Comparison of ENCODE assay signal across 20 mouse cellular contexts in the genomic region with DNA sequence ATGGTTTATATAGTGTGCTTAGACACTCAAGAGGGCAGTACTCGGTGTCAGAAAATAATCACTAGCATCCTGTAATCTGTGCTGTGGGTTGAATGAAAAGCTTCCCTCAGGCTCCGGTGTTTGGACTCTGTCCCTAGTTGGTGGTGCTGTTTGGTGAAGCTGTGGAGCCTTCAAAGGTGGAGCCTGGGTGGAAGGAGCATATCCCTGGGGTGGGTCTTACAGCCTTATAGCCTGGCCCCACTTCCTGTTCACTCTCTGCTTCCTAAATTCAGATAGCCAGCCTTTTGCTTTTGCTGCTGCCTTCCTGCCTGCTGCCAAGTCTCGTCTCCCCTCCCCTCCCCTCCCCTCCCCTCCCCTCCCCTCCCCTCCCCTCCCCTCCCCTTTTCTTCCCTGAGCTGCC. TPM values are rescaled to one million over a fixed set of nuclear protein-coding genes. Genes with fewer than 3 reads are reported as not detected.
A peak's percentile ranks its signal among the peaks of the same experiment; 100 is the strongest.
DNase-seq lines count a peak whose midpoint lies in the region; ATAC-seq and TF ChIP-seq lines count a peak whose summit lies in the region.
"Had no signal": no experiment of that assay in that cellular context is flagged by ENCODE, and none has a peak within 500 bp of the region (broad histone marks: within the 10 kb centered on the region; RNA-seq: fewer than 3 reads in every experiment).

No protein-coding gene starts in this region.

- H3K4me1 ChIP-seq in lung, embryonic 14.5 days (ENCODE audit: insufficient read depth): no peaks in the 10 kb centered on the region
- no peaks in the 10 kb centered on the region for H3K4me1 ChIP-seq in midbrain, embryonic 11.5 days (ENCODE audit: control insufficient read depth, insufficient read depth, low read length)
- H3K4me1 ChIP-seq in midbrain, embryonic 10.5 days: no peaks in the 10 kb centered on the region
- H3K4me1 ChIP-seq: embryonic facial prominence, embryonic 12.5 days; embryonic facial prominence, embryonic 15.5 days; hindbrain, embryonic 12.5 days; hindbrain, embryonic 15.5 days had no signal

- H3K9ac ChIP-seq in lung, embryonic 14.5 days: no peak overlapping the region
- H3K9ac ChIP-seq in midbrain, embryonic 11.5 days (ENCODE audit: low read length): no peak overlapping the region
- H3K9ac ChIP-seq: embryonic facial prominence, embryonic 12.5 days; embryonic facial prominence, embryonic 15.5 days; forebrain, postnatal 0 days; hindbrain, embryonic 12.5 days; hindbrain, embryonic 15.5 days had no signal

- peak; percentile 35; the same call in 1 of the 2 replicates for ATAC-seq in lung, embryonic 14.5 days (ENCODE audit: insufficient read depth)
- ATAC-seq in midbrain, embryonic 11.5 days (ENCODE audit: low FRiP score): no peak
- 0 out of 2 replicates have a peak, but pooled peaks have one; percentile 30 for ATAC-seq in megakaryocyte progenitor cell, adult 5-6 weeks (replicated peaks; ENCODE audit: poor library complexity)
- ATAC-seq: CD4-positive, CD25-positive, alpha-beta regulatory T cell, adult 4 months; forebrain, embryonic 14.5 days; forebrain, postnatal 0 days had no signal

- DNase-seq in lung, embryonic 14.5 days: peak; percentile 33
- DNase-seq in lung, postnatal 25 days (ENCODE audit: low spot score): no peak
- DNase-seq in midbrain, embryonic 11.5 days (ENCODE audit: low spot score, missing footprints): peak; percentile 41
- no peak for DNase-seq in midbrain, embryonic 10.5 days (ENCODE audit: low spot score)
- DNase-seq in frontal cortex, postnatal 14 days (ENCODE audit: low spot score in 2 of 2): no peak
- DNase-seq: adrenal gland, adult 2 months; adrenal gland, postnatal 14 days; cerebellum, adult 11 months; cerebellum, adult 9-11 months; cerebellum, postnatal 25 days; forebrain, postnatal 0 days; gastrocnemius, postnatal 25 days had no signal

- H3K36me3 ChIP-seq in lung, embryonic 14.5 days (ENCODE audit: insufficient read depth): no peaks in the 10 kb centered on the region
- no peaks in the 10 kb centered on the region for H3K36me3 ChIP-seq in midbrain, embryonic 11.5 days (ENCODE audit: control insufficient read depth, insufficient read depth, low read length)
- H3K36me3 ChIP-seq in midbrain, embryonic 10.5 days: no peaks in the 10 kb centered on the region
- H3K36me3 ChIP-seq: embryonic facial prominence, embryonic 12.5 days; embryonic facial prominence, embryonic 15.5 days; hindbrain, embryonic 12.5 days; hindbrain, embryonic 15.5 days had no signal

- 25% methylated on average over 3 of the region's 3 CpGs for WGBS in lung, embryonic 14.5 days
- 73% methylated on average over 3 of the region's 3 CpGs for WGBS in midbrain, embryonic 11.5 days
- WGBS in midbrain, embryonic 10.5 days: 54% methylated on average over 3 of the region's 3 CpGs

- TF ChIP-seq CTCF in lung, embryonic 14.5 days (IDR thresholded peaks at IDR 0.05; ENCODE audit: low read depth): no peak

- H3K27ac ChIP-seq in lung, embryonic 14.5 days (ENCODE audit: low read depth): peak overlapping the region; percentile 38; the same call in 1 of the 2 replicates
- no peak overlapping the region for H3K27ac ChIP-seq in midbrain, embryonic 11.5 days (ENCODE audit: low read depth, low read length)
- H3K27ac ChIP-seq in midbrain, embryonic 10.5 days (replicated peaks): no peak overlapping the region
- H3K27ac ChIP-seq: embryonic facial prominence, embryonic 12.5 days; embryonic facial prominence, embryonic 15.5 days; hindbrain, embryonic 12.5 days; hindbrain, embryonic 15.5 days had no signal

- no peaks in the 10 kb centered on the region for H3K9me3 ChIP-seq in lung, embryonic 14.5 days (ENCODE audit: low read depth, low read length)
- no peaks in the 10 kb centered on the region for H3K9me3 ChIP-seq in midbrain, embryonic 11.5 days (ENCODE audit: control insufficient read depth, low read length)
- H3K9me3 ChIP-seq in midbrain, embryonic 10.5 days (replicated peaks): no peaks in the 10 kb centered on the region
- H3K9me3 ChIP-seq: embryonic facial prominence, embryonic 12.5 days; embryonic facial prominence, embryonic 15.5 days; hindbrain, embryonic 12.5 days; hindbrain, embryonic 15.5 days had no signal

- no peak overlapping the region for H3K4me2 ChIP-seq in lung, embryonic 14.5 days
- no peak overlapping the region for H3K4me2 ChIP-seq in midbrain, embryonic 11.5 days
- H3K4me2 ChIP-seq: embryonic facial prominence, embryonic 12.5 days; embryonic facial prominence, embryonic 15.5 days; hindbrain, embryonic 12.5 days; hindbrain, embryonic 15.5 days had no signal

- H3K27me3 ChIP-seq in lung, embryonic 14.5 days (ENCODE audit: insufficient read depth, low read length): no peaks in the 10 kb centered on the region
- no peaks in the 10 kb centered on the region for H3K27me3 ChIP-seq in midbrain, embryonic 11.5 days (ENCODE audit: control insufficient read depth, insufficient read depth, low read length)
- H3K27me3 ChIP-seq in midbrain, embryonic 10.5 days (ENCODE audit: low read depth, poor library complexity, severe bottlenecking): no peaks in the 10 kb centered on the region
- H3K27me3 ChIP-seq: embryonic facial prominence, embryonic 12.5 days; embryonic facial prominence, embryonic 15.5 days; hindbrain, embryonic 12.5 days; hindbrain, embryonic 15.5 days had no signal

- H3K4me3 ChIP-seq in lung, embryonic 14.5 days (ENCODE audit: low read depth, low read length): no peak overlapping the region
- no peak overlapping the region for H3K4me3 ChIP-seq in midbrain, embryonic 11.5 days (ENCODE audit: low read depth, low read length)
- no peak overlapping the region for H3K4me3 ChIP-seq in midbrain, embryonic 10.5 days
- H3K4me3 ChIP-seq: embryonic facial prominence, embryonic 12.5 days; embryonic facial prominence, embryonic 15.5 days; hindbrain, embryonic 12.5 days; hindbrain, embryonic 15.5 days had no signal

RNA-seq across cellular contexts. Expression of a gene that starts 18.1 kb away (rescaled TPM):
- polyA plus RNA-seq in lung, embryonic 14.5 days (2014; fragmentation: Nextera tagmentation; extraction: Ambion mirVana): 140 and 147 TPM in 2 replicates
- polyA plus RNA-seq in midbrain, embryonic 11.5 days (2014; fragmentation: Nextera tagmentation; extraction: Ambion mirVana): 13.4 and 17.9 TPM in 2 replicates
- 14.3 and 15.6 TPM in 2 replicates for polyA plus RNA-seq in midbrain, embryonic 10.5 days (2016; fragmentation: Nextera tagmentation; extraction: Ambion mirVana)
- 0.81 and 1.5 TPM in 2 replicates for total RNA-seq in megakaryocyte progenitor cell, adult 5-6 weeks (2015)
- 0.25 and 1.0 TPM in 2 replicates for total RNA-seq in megakaryocyte progenitor cell, adult 5-6 weeks (2017)
- total RNA-seq: MEL had no signal
- polyA plus RNA-seq: CD4-positive, CD25-positive, alpha-beta regulatory T cell, adult 4 months had no signal

Comparison
In these comparisons a context has a peak if more than half of its experiments do, and no peak if none do; other contexts are left out.
1. DNase-seq: peak in lung, embryonic 14.5 days (single experiment) and midbrain, embryonic 11.5 days (single experiment); none in lung, postnatal 25 days (single experiment), midbrain, embryonic 10.5 days (single experiment) and frontal cortex, postnatal 14 days (0 of 2).